Mouse (Mus musculus): ENCODE results near the gene Ppp1r8.

The Ppp1r8 gene

DNA sequence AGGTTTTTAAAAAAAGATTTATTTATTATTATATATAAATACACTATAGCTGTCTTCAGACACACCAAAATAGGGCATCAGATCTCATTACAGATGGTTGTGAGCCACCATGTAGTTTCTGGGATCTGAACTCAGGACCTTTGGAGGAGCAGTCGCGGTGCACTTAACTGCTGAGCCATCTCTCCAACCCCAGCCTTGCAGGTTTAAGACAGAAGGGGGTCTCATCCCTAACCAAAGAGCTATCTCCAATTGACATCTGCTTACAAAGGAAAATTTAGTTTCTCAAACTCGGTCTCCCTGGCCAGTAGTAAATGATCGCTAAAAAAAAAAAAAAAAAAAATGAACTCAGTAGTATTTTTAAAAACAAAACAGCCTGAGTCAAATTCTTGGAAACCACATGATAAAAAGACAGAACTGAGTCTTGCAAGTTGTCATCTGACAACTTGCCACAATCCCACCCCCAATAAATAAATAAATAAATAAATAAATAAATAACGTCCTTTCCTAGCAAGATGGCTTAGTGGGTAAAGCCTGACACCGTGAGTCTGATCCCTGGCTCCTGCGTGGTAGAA lies 36.3 kb downstream of the Ppp1r8 start:
- 85% methylated on average over 7 of the region's 7 CpGs for WGBS

DNA sequence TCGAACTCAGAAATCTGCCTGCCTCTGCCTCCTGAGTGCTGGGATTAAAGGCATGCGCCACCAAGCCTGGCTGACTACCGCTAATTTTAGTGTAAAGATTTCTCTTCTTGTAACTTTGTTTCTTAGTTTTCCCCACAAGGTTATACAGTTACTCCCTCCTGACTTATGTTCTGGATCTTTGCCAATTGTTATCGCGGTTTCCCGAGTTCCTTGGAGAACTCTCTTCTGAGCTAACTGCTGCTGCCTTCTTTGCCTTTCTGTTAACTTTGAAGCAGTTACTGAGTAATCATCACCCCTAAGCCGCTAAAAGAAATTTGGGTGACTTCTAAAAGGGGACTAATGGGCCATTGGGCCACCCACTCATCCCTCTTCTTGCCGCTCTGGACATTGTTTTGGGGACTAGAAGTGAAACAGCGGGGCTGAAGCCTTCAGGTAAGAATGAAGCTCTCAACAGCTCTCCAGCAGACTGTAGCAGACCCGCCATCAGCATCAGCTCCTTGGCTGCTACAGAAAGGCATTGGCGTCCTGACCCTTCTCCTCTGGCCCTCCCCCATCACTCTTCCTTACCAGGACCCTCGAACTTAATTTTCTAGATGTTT lies 37.3 kb downstream of the Ppp1r8 start:
- 80% methylated on average over 12 of the region's 12 CpGs for WGBS

DNA sequence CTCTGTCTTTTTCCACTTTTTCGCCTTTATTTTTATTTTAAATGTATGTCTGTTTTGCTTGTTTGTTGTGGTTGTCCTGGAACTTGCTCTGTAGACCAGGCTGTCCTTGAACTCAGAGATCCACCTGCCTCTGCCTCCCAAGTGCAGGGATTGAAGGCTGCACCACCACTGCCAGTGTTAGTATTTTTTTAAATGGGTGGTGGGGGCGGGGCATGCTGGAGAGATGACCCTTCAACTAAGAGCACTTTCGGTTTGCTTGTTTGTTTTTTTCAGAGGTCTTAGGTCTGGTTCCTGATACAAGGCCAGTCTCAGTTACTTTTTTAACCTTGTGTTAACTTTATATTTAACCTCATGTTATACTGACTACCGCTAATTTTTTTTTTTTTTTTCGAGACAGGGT lies 37.8 kb downstream of the Ppp1r8 start:
- WGBS = 82% methylated on average over 5 of the region's 5 CpGs

DNA sequence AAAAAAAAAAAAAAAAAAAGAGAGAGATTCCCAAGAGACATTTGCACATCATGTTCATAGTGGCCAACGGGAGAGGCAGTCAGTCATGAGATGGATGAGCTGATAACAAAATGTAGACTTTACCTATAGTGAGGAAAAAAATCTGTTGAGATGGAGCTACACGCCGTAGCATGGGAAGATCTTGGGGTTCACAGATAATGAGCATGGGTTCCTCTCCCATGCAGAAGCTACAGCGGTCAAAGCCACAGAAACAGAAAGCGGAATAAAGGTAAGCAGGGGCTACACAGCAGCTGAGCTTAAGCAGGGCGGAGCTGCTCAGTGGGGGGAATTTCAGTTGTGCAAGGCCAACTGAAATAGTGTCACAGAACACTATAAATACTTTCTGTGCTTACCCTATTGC lies 38.6 kb downstream of the Ppp1r8 start:
- 82% methylated on average over 6 of the region's 6 CpGs for WGBS

DNA sequence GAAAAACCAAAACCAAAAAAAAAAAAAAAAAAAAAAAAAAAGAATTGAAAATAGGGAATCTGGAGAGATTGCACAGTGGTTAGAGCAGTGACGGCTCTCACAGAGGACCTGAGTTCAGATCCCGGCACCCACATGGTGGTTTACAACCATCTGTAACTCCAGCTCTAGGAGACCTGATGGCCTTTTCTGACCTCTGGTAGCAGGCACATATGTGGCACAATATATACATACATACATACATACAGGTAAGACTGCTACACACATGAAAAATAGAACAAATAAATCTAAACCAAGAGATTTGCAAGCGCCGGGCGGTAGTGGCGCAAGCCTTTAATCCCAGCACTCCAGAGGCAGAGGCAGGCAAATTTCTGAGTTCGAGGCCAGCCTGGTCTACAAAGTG lies 39.1 kb downstream of the Ppp1r8 start:
- 96% methylated on average over 7 of the region's 7 CpGs for WGBS

DNA sequence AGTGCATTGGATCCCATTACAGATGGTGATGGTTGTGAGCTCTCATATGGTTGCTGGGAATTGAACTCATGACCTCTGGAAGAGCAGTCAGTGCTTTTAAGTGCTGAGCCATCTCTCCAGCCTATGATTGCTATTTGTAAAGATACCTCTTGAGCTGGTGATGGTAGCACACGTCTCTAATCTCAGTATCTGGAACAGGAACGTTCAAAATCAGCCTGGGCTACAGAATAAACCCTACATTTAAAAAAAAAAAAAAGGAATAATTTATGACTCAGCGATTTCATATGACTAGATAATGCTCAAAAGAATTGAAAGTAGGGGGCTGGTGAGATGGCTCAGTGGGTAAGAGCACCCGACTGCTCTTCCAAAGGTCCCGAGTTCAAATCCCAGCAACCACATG lies 39.8 kb downstream of the Ppp1r8 start:
- 86% methylated on average over 5 of the region's 5 CpGs for WGBS

DNA sequence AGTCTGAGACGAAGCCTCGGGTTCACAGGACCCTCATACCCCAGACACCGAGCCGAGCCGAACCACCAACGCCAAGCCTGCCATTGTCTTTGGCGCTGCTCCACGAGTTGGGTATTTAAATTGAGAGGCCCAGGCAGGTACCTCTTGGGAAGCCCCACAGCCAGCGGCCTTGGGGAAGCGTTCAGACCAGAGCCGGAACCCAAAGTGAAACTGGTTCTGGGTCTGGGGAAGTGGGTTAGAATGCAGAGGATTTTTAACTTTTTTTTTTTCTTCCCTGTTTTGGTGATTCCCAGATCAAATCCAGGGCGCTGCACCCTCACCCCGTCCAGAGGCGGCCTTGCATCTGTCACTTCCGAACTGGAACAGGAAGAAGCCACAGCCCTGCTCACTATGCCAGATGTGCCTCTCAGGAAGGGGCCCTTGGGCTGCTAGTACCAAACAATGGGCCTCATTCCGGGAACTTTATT lies 40.8 kb downstream of the Ppp1r8 start:
- 60% methylated on average over 16 of the region's 16 CpGs for whole genome bisulfite sequencing

DNA sequence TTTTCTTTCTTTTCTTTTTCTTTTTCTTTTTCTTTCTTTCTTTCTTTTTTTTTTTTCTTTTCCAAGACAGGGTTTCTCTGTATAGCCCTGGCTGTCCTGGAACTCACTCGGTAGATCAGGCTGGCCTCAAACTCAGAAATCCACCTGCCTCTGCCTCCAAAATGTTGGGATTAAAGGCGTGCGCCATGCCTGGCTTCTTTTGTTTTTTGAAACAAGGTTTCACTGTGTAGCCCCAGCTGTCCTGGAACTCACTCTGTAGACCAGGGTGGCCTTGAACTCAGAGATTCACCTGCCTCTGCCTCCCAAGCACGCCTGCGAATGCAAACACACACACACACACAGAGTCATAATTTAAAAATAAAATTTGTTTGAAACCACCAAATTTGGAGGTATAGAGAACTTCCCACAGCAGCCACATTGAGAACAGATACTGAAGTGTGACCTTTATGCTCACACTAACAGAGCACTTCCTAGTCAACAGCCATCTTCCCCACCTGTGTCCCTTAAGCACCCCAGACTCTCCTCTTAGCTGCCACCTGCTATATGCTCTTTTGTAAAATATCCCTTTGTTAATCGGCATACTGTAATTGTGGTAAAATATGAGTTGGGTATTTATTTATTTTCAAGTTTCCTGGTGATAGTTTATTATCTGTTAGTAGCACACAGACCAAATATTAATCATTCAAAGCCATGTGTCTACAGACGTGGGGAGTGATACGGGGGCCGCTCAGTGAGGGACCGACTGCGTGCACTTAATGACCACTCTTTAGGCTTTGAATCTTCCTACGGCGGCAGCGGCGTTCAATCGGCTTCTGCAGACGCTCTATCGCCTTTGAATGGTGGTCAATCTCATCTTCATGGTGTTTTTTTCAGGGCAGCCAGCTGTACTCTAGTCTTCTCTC lies 41.5 kb downstream of the Ppp1r8 start:
- WGBS = 92% methylated on average over 18 of the region's 18 CpGs

DNA sequence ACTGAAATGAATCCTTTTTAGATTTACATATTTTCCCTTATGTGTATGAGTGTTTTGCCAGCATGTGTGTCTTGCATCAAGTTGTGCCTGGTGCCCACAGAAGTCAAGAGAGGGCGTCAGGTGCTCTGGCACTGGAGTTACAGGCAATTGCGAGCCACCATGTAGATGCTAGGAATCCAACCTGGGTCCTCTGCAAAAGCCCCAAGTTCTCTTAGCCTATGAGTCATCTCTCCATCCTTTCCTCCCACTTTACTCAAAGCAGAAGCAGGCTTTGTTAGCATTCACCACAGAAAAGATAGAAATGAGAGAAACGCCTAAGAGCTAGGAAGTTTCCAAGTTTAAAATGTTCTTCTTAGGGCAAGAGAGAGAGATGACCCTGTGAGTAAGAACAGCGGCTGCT lies 43.1 kb downstream of the Ppp1r8 start:
- WGBS = 56% methylated on average over 4 of the region's 4 CpGs

DNA sequence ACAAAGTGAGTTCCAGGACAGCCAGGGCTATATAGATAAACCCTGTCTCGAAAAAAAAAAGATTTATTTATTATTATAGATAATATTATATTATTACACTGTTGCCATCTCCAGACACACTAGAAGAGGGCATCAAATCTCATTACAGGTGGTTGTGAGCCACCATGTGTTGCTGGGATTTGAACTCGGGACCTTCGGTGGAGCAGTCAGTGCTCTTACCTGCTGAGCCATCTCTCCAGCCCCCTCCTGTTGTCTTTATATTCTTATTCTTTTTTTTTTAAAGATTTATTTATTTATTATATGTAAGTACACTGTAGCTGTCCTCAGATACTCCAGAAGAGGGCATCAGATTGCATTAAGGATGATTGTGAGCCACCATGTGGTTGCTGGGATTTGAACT lies 44.3 kb downstream of the Ppp1r8 start:
- WGBS = 81% methylated on average over 3 of the region's 3 CpGs

DNA sequence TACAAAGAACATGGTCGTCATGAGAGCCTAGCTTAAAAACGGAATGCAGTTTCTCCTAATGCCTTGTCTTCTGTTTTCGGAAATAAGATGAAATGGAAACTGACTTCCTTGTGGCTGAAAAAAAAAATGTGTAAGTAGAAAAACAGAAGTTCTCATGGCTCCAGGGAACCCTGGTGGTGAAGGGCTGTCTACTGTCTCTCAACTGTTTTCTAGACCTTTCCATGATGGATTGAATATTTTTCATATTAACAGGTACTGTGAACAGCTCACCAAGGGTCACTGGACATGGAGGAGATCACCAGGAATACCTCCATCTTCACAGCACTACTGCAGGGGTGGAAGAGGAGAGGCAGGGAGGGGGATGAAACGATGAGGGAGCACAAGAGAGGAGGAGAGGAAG lies 44.9 kb downstream of the Ppp1r8 start:
- 53% methylated on average over 4 of the region's 4 CpGs for WGBS

DNA sequence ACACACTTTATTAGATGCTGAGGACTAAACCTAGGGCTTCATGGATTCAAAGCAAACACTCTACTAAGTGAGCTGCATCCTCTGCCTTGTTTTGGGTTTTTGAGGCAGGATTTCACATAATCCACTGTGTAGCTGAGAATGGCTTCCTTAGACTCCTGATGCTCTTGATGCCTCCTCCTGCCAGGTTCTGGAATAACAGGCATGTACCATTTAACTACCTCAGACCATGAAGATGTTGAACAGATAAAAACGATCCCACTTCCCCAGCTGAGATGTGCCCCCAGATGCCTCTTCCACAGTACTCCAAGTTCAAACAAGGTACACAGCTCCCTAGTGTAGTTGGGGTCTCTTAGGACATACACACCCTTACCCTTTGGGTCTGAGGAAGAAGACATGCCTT lies 45.5 kb downstream of the Ppp1r8 start:
- 69% methylated on average over 1 of the region's 1 CpGs for WGBS

DNA sequence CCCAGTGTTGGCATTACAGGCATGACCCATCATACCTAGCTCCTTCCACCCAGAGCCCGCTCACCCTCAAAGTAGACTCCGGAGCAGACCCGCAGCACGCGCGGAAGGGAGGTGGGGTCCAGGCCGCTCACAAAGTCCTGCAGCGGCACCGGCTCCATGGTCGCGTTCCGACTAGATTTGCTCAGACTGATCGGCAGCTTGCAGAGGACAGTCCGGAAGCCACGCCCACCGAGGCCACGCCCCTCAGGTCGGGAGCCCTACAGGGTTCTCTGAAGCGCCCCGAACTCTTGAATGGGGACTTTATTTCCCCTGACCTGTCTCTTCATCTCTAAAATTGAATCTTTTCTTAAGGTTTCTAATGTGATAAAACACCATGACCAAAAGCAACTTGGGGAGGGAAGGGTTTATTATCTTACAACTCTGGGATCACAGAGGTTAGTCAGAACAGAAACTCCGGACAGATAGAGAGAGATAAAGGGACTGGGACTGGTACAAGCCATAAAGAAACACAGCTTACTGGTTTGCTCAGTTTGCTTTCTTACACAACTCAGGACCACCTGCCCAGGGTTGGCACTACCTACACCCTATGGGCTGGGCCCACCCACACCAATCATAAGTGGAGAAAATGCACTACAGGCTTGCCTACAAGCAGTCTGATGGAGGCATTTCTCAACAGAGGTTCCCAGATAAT lies 46.6 kb downstream of the Ppp1r8 start, which contains the start of gene Themis2:
TSS of gene Themis2 (minus strand) at position 192 of the 691 bp plus-strand sequence.
- WGBS = 8% methylated on average over 21 of the region's 21 CpGs

DNA sequence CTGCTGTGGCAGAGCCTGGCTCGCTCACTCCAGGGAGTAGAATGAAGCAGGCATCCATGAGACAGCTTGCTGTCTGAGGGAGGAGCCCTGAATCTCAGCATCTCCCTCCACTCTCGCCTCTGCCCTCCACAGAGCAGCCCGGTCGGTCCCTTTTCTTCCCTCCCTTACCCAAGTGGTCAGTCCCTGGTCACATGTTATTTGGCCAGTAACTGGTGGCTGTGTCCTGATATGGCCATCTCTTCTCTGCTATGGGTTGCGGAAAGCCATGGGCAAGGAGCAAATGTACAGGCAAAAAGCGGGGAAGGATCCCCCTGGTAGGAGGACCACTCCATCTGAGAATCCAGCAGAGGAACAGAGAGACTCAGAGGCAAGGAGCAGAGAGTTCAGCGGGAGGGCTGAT lies 47.8 kb downstream of the Ppp1r8 start:
- WGBS = 65% methylated on average over 7 of the region's 7 CpGs

DNA sequence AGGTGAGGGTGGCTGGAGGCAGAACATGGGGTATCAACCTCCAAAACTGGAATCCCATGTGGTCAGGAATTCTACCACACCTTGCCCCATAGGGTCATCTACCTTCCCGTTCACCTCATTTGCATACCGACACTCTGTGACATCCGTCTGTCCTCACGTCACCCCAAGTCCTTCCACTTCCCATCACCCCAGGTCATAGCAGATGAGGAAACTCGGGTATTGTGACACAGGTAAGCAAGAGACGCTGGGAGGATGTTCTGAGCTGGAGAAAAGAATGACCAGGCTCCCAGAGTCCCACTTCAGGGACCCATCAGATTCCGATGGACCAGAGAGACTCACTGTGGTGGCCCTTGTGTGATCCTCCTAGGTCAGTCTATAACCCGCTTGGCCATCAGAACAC lies 48.2 kb downstream of the Ppp1r8 start:
- 77% methylated on average over 8 of the region's 8 CpGs for whole genome bisulfite sequencing

DNA sequence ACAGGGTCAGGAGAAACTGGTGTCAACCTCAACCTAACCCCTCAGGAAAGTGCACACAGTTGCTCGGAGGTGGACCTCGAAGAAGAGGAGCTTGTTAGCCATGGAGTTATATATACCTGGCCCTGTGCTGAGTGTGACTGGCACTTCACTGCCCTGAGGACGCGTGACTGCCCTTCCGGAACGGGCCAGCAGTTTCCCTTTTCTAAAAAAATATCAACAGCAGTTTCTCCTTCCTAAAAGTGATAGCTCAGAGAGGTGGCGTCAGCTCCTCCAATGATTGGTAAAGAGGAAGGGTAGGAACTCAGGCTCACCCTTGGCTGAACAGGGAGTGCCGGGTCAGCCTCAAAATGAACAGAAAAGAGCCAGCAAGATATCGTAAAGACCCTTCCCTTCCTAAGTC lies 48.9 kb downstream of the Ppp1r8 start:
- 82% methylated on average over 9 of the region's 9 CpGs for WGBS

DNA sequence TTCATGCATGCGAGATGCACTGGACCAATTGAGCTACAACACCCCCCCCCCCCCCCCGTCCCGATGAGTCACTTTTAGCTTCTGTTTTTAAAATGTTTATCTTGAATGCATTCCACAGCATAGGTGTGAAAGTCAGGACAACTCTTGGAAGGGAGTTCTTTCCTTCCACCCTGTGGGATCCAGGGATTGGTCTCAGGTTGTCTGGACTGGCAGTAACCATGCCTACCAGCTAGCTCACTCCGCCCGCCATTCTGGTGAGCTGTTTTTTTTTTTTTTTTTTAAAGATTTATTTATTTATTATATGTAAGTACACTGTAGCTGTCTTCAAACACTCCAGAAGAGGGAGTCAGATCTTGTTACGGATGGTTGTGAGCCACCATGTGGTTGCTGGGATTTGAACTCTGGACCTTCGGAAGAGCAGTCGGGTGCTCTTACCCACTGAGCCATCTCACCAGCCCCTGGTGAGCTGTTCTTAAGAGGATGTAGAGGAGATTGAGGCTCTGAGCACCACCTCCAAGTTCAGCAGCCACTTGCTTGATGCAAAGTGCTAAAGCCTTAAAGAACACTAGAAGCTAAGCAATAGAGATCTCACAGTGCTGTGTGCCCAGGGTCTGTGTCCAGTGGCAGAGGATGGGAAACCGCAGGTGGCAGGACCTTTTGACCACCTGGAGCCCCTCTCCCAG lies 49.5 kb downstream of the Ppp1r8 start:
- WGBS = 82% methylated on average over 8 of the region's 9 CpGs

DNA sequence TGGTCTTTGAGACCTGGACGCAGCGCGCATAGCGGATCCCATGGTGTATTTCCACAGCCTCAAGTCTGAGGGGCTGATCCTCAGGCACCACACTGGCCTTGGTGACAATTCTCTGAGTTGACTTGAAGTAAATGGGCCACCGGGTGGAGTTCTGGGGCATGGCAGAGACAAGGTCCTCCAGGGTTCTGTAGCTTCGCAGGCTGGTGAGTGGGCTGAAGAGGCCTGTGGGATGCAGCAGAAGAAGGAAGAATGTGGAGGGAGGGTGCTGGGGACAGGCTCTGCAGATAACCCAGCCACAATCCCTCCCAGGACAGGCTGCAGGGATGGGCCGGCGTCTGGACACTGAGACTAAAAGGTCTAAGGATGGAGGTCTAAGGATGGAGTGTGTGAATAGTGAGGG lies 53.2 kb downstream of the Ppp1r8 start:
- 87% methylated on average over 8 of the region's 8 CpGs for WGBS

DNA sequence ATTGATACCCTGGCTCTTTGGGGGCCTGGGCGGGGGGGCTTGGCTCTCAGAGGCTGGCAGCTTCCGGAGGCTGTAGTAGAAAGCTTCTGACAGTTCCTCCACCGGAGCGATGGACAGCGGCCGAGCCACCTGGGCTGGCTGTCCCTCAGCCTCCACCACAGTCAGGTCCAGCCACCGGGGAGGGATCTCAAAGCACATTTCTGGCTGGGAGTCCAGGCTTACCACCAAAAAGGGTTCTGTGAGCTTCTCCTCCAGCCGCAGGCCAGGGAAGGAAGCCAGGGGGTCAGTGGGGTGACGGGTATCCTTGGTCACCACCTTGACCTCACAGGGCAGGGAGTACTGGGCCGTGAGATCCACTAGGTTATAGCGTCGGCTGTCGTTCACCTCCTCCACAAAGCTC lies 57.7 kb downstream of the Ppp1r8 start:
- 95% methylated on average over 13 of the region's 13 CpGs for WGBS

DNA sequence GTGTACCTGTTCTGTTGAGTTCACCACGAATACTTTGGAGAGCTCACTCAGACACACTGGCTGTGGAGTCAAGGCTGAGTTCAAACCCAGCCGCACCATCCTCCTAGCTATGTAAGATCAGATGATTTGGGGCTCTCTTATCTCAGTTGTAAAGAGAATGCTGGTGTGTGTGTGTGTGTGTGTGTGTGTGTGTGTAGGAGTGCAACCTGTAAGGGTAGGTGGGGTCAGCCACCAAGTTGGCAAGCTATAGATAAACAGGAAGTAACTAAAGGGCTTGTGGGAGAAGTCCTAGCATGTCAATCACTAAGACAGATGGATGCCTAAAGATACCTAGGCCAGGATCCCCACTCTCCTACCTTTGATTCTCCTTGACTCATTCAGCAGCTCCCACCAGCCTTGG lies 59.2 kb downstream of the Ppp1r8 start:
- 77% methylated on average over 2 of the region's 2 CpGs for WGBS

DNA sequence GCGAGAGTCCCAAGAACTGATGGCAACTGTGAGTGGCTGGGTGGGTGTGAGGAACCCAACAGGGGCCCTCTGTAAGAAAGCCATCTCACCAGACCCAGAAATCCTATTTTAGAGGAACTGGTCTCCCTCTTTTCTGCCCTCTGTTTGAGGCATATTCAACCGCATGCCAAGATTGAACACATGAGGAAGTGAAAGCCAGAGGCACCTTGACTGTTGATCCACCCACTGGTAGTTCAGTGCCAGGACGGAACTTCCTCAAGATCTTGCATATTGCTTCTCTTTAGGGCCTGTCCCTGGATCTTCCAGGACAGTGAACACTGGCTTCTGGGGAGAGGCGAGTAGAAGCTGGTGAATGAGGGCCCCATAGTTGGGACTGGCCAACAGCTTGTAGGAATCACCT lies 62.7 kb downstream of the Ppp1r8 start:
- 88% methylated on average over 4 of the region's 4 CpGs for WGBS

Measured in cerebral cortex, adult 2 months (tissue).